Mouse (Mus musculus): Measurements from ENCODE around the gene Fcgrt. TPM values are rescaled to one million over a fixed set of nuclear protein-coding genes. Genes with fewer than 3 reads are reported as not detected.
"Not testable (repeated sequence)": the region's sequence is repeated elsewhere in the genome, so short reads cannot be mapped to it uniquely, and the experiment has no call there.

The Fcgrt gene
- polyA plus RNA-seq, 1 experiment: 144 TPM

DNA sequence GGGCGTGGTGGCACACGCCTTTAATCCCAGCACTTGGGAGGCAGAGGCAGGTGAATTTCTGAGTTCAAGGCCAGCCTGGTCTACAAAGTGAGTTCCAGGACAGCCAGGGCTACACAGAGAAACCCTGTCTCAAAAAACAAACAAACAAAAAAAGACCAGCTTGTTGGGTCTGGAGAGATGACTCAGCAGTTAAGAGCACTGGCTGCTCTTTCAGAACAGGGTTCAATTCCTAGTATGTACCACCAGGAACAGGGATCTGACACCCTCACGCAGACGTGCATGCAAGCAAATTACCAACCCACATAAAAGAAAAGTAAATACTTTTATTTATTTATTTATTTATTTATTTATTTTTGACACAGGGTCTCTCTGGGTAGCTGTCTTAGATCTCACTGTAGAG is 6.4 kb upstream of the Fcgrt start:
- DNase-seq (ENCODE audit: low spot score): not testable (repeated sequence)

DNA sequence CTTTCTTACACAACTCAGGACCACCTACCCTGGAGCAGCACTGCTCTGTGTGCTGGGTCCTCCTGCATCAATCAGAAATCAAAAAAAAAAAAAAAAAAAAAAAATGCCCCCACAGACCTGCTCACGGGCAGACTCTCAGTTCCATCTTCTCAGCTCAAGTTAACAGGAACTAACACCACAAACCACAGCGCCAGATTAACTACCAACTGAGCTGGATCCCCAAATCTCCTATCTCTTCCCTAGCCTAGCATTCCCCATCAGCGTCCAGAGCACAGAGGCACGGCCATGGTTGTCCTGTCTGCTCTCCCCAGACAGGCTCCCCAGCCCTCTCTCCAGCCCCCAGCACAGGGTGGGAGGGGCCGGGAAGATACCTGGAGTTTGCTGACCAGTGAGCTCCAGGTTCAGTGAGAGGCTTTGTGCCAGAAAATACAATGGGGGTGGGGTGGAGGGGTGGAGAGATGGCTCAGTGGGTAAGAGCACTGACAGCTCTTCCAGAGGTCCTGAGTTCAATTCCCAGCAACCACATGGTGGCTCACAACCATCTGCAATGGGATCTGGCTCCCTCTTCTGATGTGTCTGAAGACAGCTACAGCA is 3.5 kb upstream of the Fcgrt start:
- no peak for DNase-seq (ENCODE audit: low spot score)

DNA sequence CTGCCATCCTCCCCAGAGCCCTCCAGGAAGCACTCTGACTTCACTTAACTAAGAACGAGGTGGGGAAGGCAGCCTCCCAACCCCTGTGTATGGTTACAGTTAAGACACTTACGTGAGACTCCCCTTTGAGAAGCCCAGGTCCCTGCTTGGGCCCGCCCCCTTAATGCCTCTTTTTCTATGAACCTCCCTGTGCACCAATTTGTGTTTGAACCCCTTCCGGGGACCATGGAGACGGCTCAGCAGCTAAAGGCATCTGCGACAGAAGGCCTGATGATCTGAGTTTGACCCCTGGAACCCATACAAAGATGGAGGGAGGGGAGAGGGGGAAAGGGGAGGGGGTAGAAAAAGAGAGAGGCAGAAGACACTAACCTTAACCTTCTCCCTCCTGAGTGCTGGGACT is 2.8 kb upstream of the Fcgrt start:
- DNase-seq (ENCODE audit: low spot score): no peak

DNA sequence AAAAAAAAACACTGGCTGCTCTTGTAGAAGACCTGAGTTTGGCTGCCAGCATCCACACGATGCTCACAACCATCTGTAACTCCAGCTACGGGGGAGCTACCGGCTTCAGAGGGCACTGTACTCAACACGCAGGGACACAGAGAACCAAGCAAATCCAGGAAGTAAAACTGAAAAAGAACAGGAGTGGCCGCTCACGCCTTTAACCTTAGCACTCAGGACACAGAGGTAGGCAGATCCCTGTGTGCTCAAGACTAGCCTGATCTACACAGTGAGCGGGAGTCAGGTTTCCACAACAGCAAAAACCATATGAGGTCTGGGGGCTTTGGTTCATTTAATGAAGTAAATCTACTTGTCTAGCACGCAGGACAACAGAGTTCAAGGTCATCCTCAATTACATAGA is 1.8 kb upstream of the Fcgrt start:
- no peak for DNase-seq (ENCODE audit: low spot score)

DNA sequence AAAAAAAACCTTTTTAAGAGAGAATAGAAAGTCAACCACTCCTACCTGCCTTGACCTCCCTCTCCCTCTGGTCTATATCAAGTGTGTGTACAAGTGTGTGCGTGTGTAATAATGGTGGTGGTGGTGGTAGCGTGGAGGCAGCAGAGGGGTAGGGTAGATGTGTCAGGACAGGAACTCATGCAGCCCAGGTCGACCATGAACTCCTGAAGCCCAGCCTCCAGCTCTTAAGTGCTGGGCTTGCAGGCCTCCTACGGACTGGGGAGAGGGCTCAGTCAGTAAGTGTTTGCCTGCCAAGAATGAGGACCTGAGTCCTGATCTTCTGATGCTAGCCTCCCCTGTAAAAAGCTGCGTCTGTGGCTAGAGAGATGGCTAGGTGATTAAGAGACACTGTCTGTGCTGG is 1.3 kb upstream of the Fcgrt start:
- DNase-seq (ENCODE audit: low spot score): no peak

DNA sequence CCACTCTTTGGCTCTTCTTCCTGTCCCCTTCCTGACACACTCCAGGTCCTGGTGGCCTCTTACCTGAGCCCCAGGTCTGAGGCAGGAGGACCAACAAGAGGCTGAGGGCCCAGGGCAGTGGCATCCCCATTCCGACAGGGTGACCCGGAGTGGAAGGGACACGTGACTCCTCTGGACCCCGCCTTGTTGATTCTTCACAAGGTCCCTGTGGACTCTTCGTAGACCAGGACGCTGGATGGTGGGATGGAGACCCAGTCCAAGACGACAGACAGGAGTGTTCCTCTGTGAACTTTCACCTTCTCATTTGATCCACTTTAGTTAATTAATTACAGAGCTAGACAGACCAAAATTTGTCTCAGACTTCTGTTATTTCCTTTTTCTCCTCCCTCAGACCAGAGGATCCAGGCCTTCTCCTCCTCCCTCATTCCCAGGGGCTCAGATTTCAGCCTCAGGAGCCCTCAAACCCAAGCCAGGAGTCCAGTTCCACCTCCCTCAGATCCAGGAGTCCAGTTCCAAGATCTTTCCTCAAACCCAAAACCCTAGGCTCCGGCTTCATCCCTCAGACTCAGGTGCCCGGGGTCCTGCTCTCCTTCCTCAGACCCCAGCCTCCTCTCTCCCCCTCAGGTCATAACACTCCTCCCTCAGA is 588 bp downstream of the Fcgrt start:
- DNase-seq (ENCODE audit: low spot score): no peak

DNA sequence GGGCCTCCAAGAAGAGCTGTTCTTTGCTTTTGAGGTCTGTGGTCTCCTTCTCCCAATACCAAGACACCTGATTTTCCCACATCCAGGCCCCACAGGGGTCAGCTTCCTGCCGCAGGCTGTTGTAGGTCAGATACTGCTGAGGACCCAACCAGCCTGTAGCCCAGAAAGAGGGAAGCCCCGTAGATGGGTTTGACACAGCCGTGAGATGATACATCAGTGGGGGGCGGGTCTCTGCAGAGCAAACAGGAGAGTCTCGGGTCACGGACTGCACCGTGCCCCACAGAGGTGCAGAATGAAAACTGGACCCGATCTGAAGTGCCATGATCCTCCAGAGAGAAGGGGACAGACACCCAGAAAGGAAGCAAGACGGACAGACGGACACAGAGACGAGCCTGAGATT is 1.2 kb downstream of the Fcgrt start:
- no peak for DNase-seq (ENCODE audit: low spot score)

DNA sequence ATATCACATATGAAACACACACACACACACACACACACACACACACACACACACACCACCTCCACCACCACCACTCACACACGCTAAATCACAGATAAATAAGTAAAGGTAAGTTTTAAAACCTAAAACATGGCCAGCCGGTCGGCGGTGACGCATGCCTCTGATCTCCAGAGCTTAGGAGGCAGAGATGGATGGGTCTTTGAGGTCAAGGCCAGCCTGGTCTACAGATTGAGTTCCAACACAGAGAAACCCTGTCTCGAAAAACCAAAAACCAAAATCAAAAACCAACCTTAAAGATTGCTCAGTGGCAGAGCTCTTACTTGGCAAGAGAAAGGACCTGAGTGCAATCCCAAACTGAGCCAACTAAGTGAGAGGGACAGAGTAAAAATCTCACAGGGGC is 3.6 kb downstream of the Fcgrt start:
- no peak for DNase-seq (ENCODE audit: low spot score)

DNA sequence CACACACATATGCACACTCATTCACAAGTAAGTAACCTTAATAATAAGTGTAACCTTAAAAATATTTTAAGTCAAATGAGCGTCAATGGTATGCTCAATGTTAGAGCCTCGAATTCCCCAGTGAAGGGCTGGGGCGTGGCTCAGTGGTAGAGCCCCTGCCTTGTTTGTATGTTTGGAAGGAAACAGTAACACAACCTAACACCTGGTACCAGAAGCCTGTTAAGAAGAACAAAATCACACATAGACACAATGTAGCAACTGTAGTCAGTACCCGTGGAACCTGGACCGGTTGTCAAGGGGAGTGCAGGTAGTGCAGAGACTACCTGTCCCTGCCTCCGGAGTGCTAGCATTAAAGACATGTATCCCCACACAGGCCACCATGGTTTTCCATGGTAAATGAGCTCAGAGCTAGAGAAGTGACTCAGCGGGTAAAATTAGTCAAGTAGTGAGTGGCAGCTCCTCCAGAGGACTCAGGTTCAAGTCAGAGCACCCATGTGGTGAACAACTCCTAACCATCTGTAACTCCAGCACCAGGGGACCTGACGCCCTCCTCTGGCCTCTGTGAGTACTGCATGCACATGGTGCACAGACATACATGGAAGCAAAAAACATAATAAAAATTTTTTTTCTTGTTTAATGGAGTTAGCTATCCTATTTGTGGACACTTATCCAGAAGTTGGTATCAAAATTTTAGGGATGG is 5.0 kb downstream of the Fcgrt start:
- DNase-seq (ENCODE audit: low spot score): no peak

DNA sequence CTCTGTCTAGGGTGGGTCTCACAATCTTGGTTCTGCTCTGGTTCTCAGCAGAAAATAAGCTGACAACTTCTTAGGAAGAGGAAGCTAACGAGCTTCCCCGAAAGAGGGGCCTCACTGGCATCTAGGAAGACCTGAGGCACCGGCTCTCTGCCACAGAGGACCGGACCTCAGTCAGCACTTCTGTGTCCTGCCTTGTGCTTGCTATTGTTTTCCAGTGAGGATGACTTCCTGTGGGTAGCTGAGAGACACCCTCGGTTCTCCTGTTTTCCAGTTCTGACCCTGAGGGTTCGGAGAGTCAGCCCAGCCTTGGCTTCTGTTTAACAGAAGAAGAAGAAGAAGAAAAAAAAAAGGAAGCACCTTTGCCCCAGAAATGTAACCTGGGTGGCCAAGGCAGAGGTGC is 6.2 kb downstream of the Fcgrt start:
- DNase-seq (ENCODE audit: low spot score): no peak

DNA sequence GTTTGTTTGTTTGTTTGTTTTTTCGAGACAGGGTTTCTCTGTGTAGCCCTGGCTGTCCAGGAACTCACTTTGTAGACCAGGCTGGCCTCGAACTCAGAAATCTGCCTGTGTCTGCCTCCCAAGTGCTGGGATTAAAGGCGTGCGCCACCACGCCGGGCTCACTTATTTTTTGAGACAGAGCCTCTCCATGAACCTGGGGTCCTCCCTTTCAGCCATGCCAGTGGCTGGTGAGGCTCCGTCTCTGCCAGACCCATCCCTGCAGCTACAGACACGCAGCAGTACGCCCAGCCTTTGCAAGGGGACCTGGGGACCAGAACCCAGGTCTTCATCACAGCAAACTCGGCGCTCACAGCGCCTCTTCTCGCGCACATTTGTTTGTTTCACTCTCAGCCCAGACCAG is 7.7 kb downstream of the Fcgrt start:
- DNase-seq (ENCODE audit: low spot score): not testable (repeated sequence)

DNA sequence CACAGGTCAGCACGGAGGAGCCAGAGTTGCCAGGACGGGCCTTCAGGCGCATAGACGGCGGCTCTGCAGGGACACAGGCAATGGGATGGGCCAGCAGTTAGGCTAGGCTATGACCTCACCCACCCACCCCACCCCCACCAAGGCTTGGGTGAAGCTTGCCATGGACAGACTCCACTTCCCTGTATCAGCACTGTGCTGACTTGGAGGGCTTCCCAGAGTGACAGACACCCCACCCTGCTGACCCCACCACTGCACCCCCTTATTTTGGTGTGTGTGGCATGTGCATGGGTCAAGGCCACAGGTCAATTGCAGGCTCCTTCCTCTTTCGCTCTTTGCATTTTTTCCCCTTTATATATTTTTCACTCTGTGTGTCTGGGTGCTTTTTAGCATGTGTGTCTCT is 8.3 kb downstream of the Fcgrt start:
- no peak for DNase-seq (ENCODE audit: low spot score)

DNA sequence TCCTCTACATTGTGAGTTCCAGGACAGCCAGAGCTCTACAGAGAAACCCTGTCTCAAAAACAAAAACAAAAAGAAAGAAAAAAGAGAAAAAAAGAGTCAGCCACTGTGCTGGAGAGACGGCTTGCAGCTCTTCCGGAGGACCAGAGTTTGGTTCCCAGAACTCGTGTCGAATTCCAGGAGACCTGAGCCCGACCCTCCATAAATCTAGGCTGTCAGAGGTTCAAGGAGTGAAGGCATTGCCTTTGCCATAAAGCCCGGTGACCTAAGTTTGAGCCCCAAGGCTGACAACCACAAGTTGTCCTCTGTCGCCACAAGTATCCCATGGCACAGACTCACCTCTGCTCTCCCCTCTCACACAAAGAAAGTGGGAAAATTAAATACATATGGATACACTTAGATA is 9.5 kb downstream of the Fcgrt start:
- DNase-seq (ENCODE audit: low spot score): no peak

DNA sequence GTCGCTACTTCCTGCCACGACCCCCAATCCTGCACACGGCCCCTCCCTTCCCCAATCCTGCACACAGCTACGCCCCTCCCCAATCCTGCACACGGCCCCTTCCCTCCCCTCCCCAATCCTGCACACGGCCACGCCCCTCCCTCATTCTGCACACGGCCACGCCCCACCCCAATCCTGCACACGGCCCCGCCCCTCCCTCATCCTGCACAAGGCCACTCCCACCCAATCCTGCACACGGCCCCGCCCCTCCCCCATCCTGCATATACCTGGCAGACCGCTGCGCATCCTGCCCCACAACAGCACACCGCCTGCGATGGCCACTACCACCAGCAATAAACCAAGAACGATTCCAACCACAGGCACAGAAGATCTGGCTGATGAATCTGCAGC is 10.1 kb downstream of the Fcgrt start:
- no peak for DNase-seq (ENCODE audit: low spot score)

DNA sequence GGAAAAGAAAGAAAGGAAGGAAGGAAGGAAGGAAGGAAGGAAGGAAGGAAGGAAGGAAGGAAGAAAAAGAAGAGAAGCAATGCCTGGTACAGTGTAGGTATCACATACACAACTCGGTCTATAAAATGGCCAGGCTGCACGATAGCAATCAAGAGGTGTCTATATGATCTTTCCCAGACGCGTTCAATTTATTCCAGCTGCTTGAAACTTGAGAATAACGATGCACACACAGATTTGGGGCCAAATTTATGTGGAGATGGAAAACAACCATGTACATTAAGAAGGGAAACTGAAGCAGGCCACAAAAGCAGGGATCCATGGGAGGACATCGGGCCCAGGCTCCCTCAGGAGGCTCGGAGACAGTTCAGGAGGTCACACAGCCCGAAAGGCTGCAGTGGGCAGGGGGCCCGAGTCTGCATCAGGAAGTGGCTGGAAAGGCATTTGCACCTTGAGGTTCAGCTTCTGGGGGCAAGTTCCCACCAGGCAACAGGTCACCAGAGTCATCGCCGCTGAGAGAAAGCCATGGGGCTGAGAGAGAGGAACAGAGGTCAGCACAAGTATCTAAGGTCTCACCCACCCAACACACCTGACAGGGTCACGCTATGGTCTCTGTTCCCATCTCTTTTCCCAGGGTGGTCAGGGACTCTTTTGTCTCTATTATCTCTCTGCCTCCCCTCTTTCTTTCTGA is 10.7 kb downstream of the Fcgrt start:
- no peak for DNase-seq (ENCODE audit: low spot score)

DNA sequence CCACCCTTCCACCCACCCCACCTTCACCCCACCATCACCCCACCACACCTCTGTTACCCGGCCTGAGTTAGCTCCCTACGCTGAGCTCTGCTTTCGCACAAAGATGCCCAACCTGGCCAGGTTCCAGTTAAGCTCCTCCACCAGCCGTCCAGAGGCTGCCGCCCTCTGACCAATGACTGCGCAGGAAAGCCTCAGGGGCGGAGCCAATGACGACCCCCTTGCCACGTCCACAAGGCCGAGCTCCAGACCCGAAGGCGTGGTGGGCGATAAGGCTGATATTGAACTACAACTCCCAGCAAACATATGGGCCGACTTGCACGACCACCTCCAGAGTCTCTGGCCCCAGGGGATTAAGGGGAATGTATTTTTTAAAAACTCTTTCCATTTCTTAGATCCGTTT is 11.6 kb downstream of the Fcgrt start, which contains the start of gene Rcn3:
Rcn3 (minus strand) TSS at position 174 of the 400 bp plus-strand sequence.
- DNase-seq (ENCODE audit: low spot score): no peak

DNA sequence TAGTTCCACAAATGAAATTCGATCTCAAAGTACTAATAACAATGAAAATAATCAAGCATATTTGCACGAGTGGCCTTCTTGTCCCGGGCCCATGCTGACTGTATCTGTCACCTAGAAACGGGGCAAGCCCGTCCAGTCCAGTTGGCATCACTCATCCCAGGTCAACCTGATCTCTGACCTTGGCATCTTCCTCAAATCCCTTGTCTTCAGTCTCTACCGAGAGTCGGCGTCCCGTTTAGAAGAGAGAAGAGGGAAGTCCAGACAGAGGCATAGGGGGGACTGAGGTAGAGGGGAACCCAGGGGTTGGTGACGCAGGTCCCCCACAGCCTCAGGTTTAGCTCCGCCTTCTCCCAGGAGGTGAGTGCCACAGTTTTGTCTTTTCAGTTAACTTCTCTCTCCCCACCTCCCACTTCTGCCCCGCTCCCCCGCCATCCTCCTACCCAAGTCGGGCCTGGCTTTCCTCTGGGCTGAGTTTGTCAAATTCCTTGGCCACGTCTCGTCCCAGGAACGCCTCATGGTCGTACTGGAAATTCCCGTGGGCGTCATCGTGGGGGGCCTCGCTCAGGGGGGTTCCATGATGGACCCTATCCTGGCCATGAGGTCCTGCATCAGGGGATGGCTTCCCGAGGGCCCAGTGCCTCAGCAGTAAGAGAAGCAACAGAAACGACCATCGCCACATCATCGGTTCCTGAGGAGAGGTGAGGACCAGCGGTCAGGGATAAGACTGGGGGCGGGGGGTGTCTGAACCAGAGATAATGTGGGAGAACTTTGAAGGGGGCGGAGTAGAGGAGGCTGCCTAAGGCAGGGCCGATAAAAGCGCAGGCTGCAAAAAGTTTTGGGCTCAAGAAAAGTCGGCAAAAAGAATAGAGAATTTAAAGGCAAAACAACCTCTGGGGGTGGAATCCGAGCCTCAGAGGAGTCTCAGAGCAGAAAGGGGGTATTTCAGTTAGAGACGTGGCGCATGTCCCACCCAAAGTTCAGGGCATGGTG is 12.4 kb downstream of the Fcgrt start:
- DNase-seq (ENCODE audit: low spot score): no peak

DNA sequence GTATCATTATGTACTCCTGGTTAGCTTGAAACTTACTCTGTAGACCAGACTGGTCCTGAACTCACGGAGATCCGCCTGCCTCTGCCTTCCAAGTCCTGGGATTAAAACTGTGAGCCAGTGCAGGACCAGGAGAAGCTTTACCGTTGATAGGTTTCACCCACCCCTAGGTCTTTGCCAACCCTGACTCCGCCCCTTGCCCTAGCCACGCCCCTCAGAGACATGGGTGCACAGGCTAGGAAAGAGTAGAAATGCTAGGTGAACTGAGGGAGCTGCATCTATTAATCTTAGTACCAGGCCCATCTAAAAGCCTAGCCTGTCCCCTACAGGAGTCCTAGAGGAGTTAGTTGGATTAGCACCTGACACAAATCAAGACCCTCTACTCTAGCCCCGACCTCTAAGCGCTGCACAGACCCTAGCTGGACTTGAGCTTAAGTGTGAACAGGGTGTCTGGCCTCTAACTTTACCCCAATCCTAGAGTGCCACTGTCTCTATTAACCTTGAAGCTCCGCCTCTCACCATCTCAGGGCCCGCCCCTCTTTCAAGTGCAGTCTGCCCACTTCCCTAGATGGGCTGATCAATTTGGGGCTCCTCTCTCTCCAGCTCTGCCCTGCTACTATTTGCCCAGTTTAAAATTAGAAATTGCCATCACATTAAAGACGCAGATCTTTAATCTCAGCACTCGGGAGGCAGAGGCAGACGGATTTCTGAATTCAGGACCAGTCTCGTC is 13.2 kb downstream of the Fcgrt start:
- DNase-seq (ENCODE audit: low spot score): no peak

DNA sequence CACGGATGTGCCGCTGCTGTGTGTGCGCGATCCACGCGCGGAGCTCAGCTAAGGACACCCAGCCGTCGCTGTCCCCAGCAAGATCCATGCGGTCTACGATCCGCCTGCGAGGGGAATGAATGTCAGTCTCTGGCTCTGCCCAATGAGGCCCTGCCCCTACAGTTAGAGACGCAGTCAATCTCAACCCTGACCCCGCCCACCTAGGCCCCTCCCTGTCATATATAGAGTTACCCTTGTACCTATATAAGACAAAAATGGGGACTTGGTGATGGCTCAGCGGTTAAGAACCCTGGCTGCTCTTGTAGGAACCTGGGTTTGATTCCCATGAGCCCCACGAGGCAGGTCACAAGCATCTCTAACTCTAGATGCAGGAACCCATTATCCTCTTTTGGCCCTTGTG is 15.1 kb downstream of the Fcgrt start:
- DNase-seq (ENCODE audit: low spot score): no peak

DNA sequence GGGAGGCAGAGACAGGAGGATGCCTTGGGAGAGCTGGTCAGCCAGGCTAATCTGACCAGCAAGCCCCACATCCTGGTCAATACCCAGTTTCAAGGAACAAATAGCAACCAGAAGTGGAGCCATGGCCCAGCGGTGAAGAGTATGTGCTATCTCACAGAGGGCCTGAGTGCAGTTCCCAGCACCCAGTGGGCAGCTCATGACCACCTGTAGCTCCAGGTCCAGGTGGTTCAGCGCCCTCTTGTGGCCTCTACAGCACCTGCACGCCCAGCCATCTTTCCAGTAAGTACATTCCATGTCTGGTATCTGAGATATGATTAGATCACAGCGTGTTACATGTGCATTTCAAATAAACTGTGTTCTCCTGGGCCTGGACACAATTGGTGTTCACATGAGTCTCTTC is 17.6 kb downstream of the Fcgrt start:
- DNase-seq (ENCODE audit: low spot score): no peak

All from urinary bladder, adult 2 months (tissue).